1 mouse cellular context compared by ENCODE assay signal in the genomic region with DNA sequence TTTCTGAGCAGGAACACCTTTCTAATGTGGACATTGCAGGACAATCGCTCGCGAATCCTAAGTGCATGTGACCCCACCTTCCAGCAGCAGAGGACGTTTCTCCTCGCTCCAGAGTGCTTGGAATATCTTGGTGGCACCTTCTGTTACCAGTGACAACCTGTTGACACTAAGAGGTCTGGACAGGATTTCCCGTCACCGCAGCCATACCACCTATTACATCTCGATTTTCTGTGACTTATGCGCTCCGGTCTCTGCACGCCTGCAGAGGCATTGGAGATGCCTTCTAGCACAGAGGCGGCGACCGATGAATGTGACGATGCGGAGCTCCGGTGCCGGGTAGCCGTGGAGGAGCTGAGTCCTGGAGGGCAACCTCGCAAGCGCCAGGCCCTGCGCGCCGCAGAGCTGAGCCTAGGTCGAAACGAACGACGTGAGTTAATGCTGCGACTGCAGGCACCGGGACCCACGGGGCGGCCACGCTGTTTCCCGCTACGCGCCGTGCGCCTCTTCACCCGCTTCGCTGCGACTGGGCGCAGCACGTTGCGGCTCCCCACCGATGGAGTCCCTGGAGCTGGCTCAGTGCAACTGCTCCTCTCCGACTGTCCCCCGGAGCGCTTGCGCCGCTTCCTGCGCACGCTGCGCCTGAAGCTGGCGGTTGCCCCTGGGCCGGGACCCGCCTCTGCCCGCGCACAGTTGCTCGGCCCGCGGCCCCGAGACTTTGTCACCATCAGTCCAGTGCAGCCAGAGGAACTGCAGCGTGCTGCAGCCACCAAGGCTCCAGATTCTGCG.
A peak's percentile ranks its signal among the peaks of the same experiment; 100 is the strongest.
TF ChIP-seq lines count a peak whose summit lies in the region.

No protein-coding gene starts in this region.

TF ChIP-seq in CH12.LX, 34 proteins besides CTCF, POLR2A, EP300 and RAD21 (continued from another document):
- TF ChIP-seq MAX (IDR thresholded peaks at IDR 0.05; ENCODE audit: low read length) (peak; percentile 34; the same call in 1 of the 2 replicates), NRF1 (IDR thresholded peaks at IDR 0.05; ENCODE audit: low read depth, low read length) (peak; percentile 76)
